Mouse (Mus musculus) left cerebral cortex, adult 6 months (tissue): ENCODE measurements around the gene Olfr1417. TPM values are rescaled to one million over a fixed set of nuclear protein-coding genes. Genes with fewer than 3 reads are reported as not detected.

Experiments used
- long read RNA-seq, 2 experiments: library from polyadenylated mRNA; unstranded; transcript quantifications; one replicate each; pipeline ENCODE4 v2.0.0; 2019 to 2020
- polyA plus RNA-seq: library from polyadenylated mRNA; unstranded; fragments of <200 nt; fragmentation: Nextera tagmentation; gene quantifications from 2 replicates; pipeline ENCODE4 v1.2.3, GENCODE M21; 2021

Gene Olfr1417
- not detected in 2 replicates for polyA plus RNA-seq
- long read RNA-seq, experiment 1: 0 reads
- long read RNA-seq, experiment 2, partial matches to known transcripts: 0 of 1 reads
- long read RNA-seq, experiment 2, other reads (novel, unspliced or antisense): 1 of 1 reads

GRCm38 (mm10) chr19:11839119-11839518 lies at the start of gene Olfr1417:
TSS of gene Olfr1417 (minus strand) at chr19:11839219.

GRCm38 (mm10) chr19:11886265-11886664 lies 47.2 kb upstream of the Olfr1417 start, which contains the start of gene Olfr1420:
TSS of gene Olfr1420 (plus strand) at chr19:11886565.

DNA sequence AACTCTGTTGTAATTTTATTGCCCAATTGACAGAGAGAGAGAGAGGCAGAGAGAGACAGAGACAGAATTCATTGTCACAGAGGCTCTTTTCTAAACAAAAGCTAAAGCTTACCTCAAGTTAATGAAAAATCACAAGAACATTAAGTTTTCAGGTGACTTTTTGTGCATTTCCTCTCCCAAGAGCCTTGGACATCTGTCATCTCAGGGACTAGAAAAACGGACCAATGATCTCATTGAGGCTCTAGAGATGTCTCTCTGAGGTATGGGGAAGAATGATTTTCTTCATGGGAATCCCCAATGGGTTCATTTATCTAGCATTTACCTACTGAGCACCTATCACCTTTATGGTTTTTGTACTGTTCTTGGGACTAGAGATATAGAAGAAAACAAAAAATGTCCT lies 36.0 kb upstream of the Olfr1417 start, which contains the start of gene Olfr1419:
Olfr1419 (minus strand) TSS at position 101 of the 400 bp plus-strand sequence.

GRCm38 (mm10) chr19:11860966-11861365 lies 21.9 kb upstream of the Olfr1417 start, which contains the start of gene Olfr1418:
TSS of gene Olfr1418 (minus strand) at chr19:11861066.

GRCm38 (mm10) chr19:11819143-11819700 lies 19.8 kb downstream of the Olfr1417 start, which contains the start of gene Stx3:
TSS of gene Stx3 (minus strand) at chr19:11819403.

Other genes starting within 250 kb of the Olfr1417 start
- 1.7 and 1.8 TPM in 2 replicates for gene Ms4a6d, start 234.4 kb downstream of the Olfr1417 start, polyA plus RNA-seq
- not detected in 2 replicates for gene Ms4a2, start 215.5 kb downstream of the Olfr1417 start, polyA plus RNA-seq
- not detected in 2 replicates for gene Ms4a3, start 198.4 kb downstream of the Olfr1417 start, polyA plus RNA-seq
- not detected in 2 replicates for gene Oosp2, start 178.7 kb downstream of the Olfr1417 start, polyA plus RNA-seq
- gene Oosp1, start 148.1 kb downstream of the Olfr1417 start, polyA plus RNA-seq: not detected in 2 replicates
- not detected in 2 replicates for gene Oosp3, start 142.2 kb downstream of the Olfr1417 start, polyA plus RNA-seq
- gene Gif, start 91.7 kb downstream of the Olfr1417 start, polyA plus RNA-seq: not detected in 2 replicates
- 62.4 and 67.6 TPM in 2 replicates for gene Mrpl16, start 68.8 kb downstream of the Olfr1417 start, polyA plus RNA-seq
- 8.8 and 15.1 TPM in 2 replicates for gene Stx3, start 19.8 kb downstream of the Olfr1417 start, polyA plus RNA-seq
- gene Olfr1418, start 21.8 kb upstream of the Olfr1417 start, polyA plus RNA-seq: not detected in 2 replicates
- not detected in 2 replicates for gene Olfr1419, start 35.9 kb upstream of the Olfr1417 start, polyA plus RNA-seq
- not detected in 2 replicates for gene Olfr1420, start 47.3 kb upstream of the Olfr1417 start, polyA plus RNA-seq
- gene Patl1, start 73.2 kb upstream of the Olfr1417 start, polyA plus RNA-seq: 2.6 and 3.0 TPM in 2 replicates
- gene Osbp, start 126.7 kb upstream of the Olfr1417 start, polyA plus RNA-seq: 5.7 and 5.8 TPM in 2 replicates
- not detected in 2 replicates for gene Olfr1423, start 202.1 kb upstream of the Olfr1417 start, polyA plus RNA-seq
- gene Olfr1424, start 223.5 kb upstream of the Olfr1417 start, polyA plus RNA-seq: not detected in 2 replicates
- gene Olfr1425, start 238.5 kb upstream of the Olfr1417 start, polyA plus RNA-seq: not detected in 2 replicates